Mouse (Mus musculus): ENCODE measurements around the gene Megf11.

Gene Megf11

GRCm38 (mm10) chr9:64758052-64758451 lies 372.6 kb downstream of the Megf11 start:
- no peak for DNase-seq (ENCODE audit: low spot score)

All from lung, postnatal 25 days (tissue).